Mouse (Mus musculus) erythroblast, embryonic 14.5 days (primary cell): ENCODE measurements around the gene Scgb1b29. TPM values are rescaled to one million over a fixed set of nuclear protein-coding genes. Genes with fewer than 3 reads are reported as not detected.
"Not testable (repeated sequence)": the region's sequence is repeated elsewhere in the genome, so short reads cannot be mapped to it uniquely, and the experiment has no call there.

Experiments used
- H3K27me3 ChIP-seq: 2 replicates; pipeline ENCODE4 v1.6.1; 2012; ENCODE audit warnings: inconsistent platforms; ENCODE audit not compliant: control insufficient read depth
- H3K36me3 ChIP-seq: 2 replicates; pipeline ENCODE4 v1.6.1; 2012; ENCODE audit warnings: mild to moderate bottlenecking, inconsistent platforms; ENCODE audit not compliant: control insufficient read depth
- H3K4me1 ChIP-seq: 2 replicates; pipeline ENCODE4 v1.6.1; 2012; ENCODE audit warnings: inconsistent platforms; ENCODE audit not compliant: control insufficient read depth
- H3K4me3 ChIP-seq: replicated peaks from 2 replicates; pipeline ENCODE3; 2012; ENCODE audit warnings: moderate library complexity, mild to moderate bottlenecking, inconsistent platforms
- H3K9me3 ChIP-seq: 2 replicates; pipeline ENCODE4 v1.6.1; 2012; ENCODE audit warnings: low read length, inconsistent platforms, mixed read lengths; ENCODE audit not compliant: control insufficient read depth
- polyA plus RNA-seq: library from polyadenylated mRNA; stranded (reverse); fragments of >175 nt; gene quantifications from 2 replicates; pipeline ENCODE4 v1.2.3, GENCODE M21; 2012

The Scgb1b29 gene
- not detected in 2 replicates for polyA plus RNA-seq

- not testable (repeated sequence) for H3K4me1 ChIP-seq, H3K27me3 ChIP-seq, H3K4me3 ChIP-seq
These were observed at the start of gene Scgb1b29 for GRCm38 (mm10) chr7:32441241-32441640. Scgb1b29 (plus strand) TSS chr7:32441541.

GRCm38 (mm10) chr7:32428636-32429035 is 12.7 kb upstream of the Scgb1b29 start:
- not testable (repeated sequence) for H3K9me3 ChIP-seq, H3K4me3 ChIP-seq, H3K27me3 ChIP-seq, H3K36me3 ChIP-seq, H3K4me1 ChIP-seq

More at GRCm38 (mm10) chr7:32441241-32441640, at the start of gene Scgb1b29:
- H3K36me3 ChIP-seq, H3K9me3 ChIP-seq: not testable (repeated sequence)

Other genes with a start within 250 kb of the Scgb1b29 start
- not detected in 2 replicates for gene Scgb2b11, start 230.4 kb upstream of the Scgb1b29 start, polyA plus RNA-seq
- not detected in 2 replicates for gene Scgb1b11, start 218.7 kb upstream of the Scgb1b29 start, polyA plus RNA-seq
- not detected in 2 replicates for gene Scgb2b12, start 114.3 kb upstream of the Scgb1b29 start, polyA plus RNA-seq
- gene Scgb1b12, start 107.4 kb upstream of the Scgb1b29 start, polyA plus RNA-seq = not detected in 2 replicates